Mouse (Mus musculus) intestine, embryonic 14.5 days (tissue): ENCODE measurements around the gene Tnik. TPM values are rescaled to one million over a fixed set of nuclear protein-coding genes. Genes with fewer than 3 reads are reported as not detected.

Experiments used
- ATAC-seq: fragments of 200-750 bp; cut with Nextera tagmentation; replicated peaks from 2 replicates; pipeline ENCODE4 v1.8.0; 2017; ENCODE audit warnings: low read depth, moderate number of reproducible peaks, moderate TSS enrichment, moderate library complexity; ENCODE audit not compliant: low FRiP score, low TSS enrichment
- DNase-seq: peaks from one replicate; pipeline ENCODE4 v3.0.0-alpha.2; 2018; ENCODE audit warnings: low spot score
- H3K27ac ChIP-seq: fragments of 300-500 bp; sonication (generic); 2 replicates; pipeline ENCODE4 v1.5.1; 2014; ENCODE audit warnings: low read depth, mild to moderate bottlenecking, control low read depth
- H3K27me3 ChIP-seq: fragments of 300-500 bp; sonication (generic); replicated peaks from 2 replicates; pipeline ENCODE4 v1.6.1; 2014; ENCODE audit warnings: low read length, control low read depth; ENCODE audit not compliant: control insufficient read depth, insufficient read depth
- H3K36me3 ChIP-seq: fragments of 300-500 bp; sonication (generic); 2 replicates; pipeline ENCODE4 v1.6.1; 2014; ENCODE audit warnings: low read length, control low read depth; ENCODE audit not compliant: control insufficient read depth, insufficient read depth
- H3K4me1 ChIP-seq: fragments of 300-500 bp; sonication (generic); replicated peaks from 2 replicates; pipeline ENCODE4 v1.6.1; 2014; ENCODE audit warnings: low read length, control low read depth, mixed read lengths; ENCODE audit not compliant: control insufficient read depth, insufficient read depth
- H3K4me2 ChIP-seq: fragments of 300-500 bp; sonication (generic); 2 replicates; pipeline ENCODE4 v1.6.1; 2014; ENCODE audit warnings: low read length
- H3K4me3 ChIP-seq: fragments of 300-500 bp; sonication (generic); 2 replicates; pipeline ENCODE4 v1.5.1; 2014; ENCODE audit warnings: low read depth, low read length, control low read depth, mixed read lengths
- H3K9ac ChIP-seq: fragments of 300-500 bp; sonication (generic); 2 replicates; pipeline ENCODE4 v1.6.1; 2014; ENCODE audit warnings: mild to moderate bottlenecking, low read length
- H3K9me3 ChIP-seq: fragments of 300-500 bp; sonication (generic); 2 replicates; pipeline ENCODE4 v1.6.1; 2016; ENCODE audit warnings: low read length, control low read depth; ENCODE audit not compliant: control insufficient read depth
- whole genome bisulfite sequencing: fragments of 180-500 bp; shearing (Covaris S2); extraction: QIAGEN DNeasy Blood & Tissue Kit; methylation state at CpG from one replicate; pipeline ENCODE4 v1.1.7; 2014; 5-methylcytosine and 5-hydroxymethylcytosine counted together
- polyA plus RNA-seq: library from polyadenylated mRNA; unstranded; fragments of >200 nt; fragmentation: Nextera tagmentation; extraction: Ambion mirVana; gene quantifications from 2 replicates; pipeline ENCODE4 v1.2.1, GENCODE M21; 2014

Tnik gene
- polyA plus RNA-seq, 1 experiment from 2014 or later = 16.1 TPM

DNA sequence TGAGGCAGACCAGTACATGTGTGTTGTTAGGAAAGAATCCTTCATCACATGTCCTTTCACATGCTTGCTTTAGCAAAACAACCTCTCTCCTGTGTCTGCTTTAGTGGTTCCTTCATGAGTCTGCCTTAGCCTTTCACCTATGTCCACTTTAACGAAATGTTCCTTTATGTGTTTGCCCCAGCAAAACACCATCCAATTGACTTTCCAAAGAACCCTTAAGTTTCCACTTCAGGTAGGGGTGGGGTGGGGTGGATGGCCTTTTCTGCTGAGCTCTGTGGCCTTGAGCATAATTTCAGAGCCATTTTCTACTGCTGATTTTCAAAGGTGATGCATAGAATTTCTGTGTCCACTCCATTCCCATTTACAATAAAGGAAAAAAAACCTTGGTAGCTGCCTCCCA is 106.3 kb downstream of the Tnik start:
- H3K36me3 ChIP-seq = no peaks in the 10 kb centered on the region
- H3K4me2 ChIP-seq = no peak overlapping the region
- ATAC-seq = no peak
- no peaks in the 10 kb centered on the region for H3K4me1 ChIP-seq
- H3K4me3 ChIP-seq = no peak overlapping the region
- no peak overlapping the region for H3K27ac ChIP-seq
- H3K9ac ChIP-seq = no peak overlapping the region
- no peak for DNase-seq
- 89% methylated on average over 1 of the region's 1 CpGs for WGBS
- H3K27me3 ChIP-seq = no peaks in the 10 kb centered on the region
- no peaks in the 10 kb centered on the region for H3K9me3 ChIP-seq

DNA sequence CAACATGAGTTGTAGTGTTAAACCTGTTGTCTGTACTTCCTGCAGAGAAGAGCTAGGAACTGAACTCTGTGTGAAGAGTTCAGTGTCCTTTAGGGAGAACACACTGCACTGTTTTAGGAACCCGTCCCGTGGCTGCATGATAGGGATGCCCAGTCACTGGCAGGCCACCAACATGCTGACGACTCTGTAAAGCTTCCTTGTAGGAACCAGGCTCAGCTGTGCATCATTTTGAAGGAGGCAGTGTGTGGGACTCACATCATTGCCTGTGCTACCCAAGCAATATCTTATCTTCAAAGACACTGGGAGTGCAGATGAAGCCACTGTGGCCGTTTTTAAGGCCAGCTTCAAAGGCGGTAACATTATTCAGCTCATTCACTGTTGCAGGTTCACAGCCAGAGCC is 106.7 kb downstream of the Tnik start:
- DNase-seq (no peak), ATAC-seq (no peak)
- Histone ChIP-seq H3K9me3 (no peaks in the 10 kb centered on the region), H3K27me3 (no peaks in the 10 kb centered on the region), H3K27ac (no peak overlapping the region), H3K9ac (no peak overlapping the region), H3K4me2 (no peak overlapping the region), H3K36me3 (no peaks in the 10 kb centered on the region), H3K4me1 (no peaks in the 10 kb centered on the region), H3K4me3 (no peak overlapping the region)
- 73% methylated on average over 5 of the region's 5 CpGs for WGBS

DNA sequence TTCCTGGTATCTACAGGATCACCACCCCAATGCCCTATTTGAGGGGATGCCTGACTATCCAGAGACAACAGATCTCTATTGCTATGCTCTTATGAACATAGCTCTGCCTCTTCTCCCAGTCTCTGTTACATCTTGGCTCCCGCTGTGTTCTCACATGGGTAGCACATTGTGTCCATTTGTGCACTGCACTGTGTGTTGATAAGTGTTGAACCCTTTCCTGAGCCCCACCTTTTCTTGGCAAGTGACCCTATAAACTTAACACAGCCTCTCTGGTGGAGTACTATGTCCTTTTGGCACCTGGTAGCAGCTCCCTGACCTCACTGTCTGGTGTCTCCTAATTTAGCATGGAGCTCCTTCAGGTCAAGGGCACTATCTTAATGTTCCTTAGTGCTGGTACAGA is 108.6 kb downstream of the Tnik start:
- H3K4me3 ChIP-seq = no peak overlapping the region
- H3K9me3 ChIP-seq = no peaks in the 10 kb centered on the region
- H3K27ac ChIP-seq = no peak overlapping the region
- no peaks in the 10 kb centered on the region for H3K36me3 ChIP-seq
- H3K4me1 ChIP-seq = no peaks in the 10 kb centered on the region
- no peaks in the 10 kb centered on the region for H3K27me3 ChIP-seq
- no peak overlapping the region for H3K9ac ChIP-seq
- H3K4me2 ChIP-seq = no peak overlapping the region
- DNase-seq = no peak
- no peak for ATAC-seq
- 93% methylated on average over 1 of the region's 1 CpGs for WGBS

DNA sequence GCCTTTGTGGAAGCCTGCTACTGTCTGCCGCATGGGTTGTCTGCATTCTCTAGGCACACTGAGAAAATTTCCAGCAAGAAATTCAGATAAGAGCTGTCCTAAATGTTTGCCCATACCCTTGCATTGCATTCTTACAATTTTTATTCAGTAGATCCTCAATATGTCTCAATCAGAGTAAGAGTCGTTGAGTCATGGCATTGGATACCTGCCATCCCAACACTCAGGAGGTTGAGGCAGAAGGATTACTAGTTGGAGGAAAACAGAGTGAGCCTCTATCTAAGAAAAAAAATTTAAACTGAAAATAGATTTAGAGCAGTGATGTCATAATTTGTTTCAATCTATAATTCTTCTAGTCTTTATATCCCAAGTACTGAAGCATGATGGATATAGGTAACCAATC is 109.4 kb downstream of the Tnik start:
- Histone ChIP-seq H3K9me3 (no peaks in the 10 kb centered on the region), H3K4me1 (no peaks in the 10 kb centered on the region), H3K27me3 (no peaks in the 10 kb centered on the region), H3K27ac (no peak overlapping the region), H3K4me2 (no peak overlapping the region), H3K9ac (no peak overlapping the region), H3K36me3 (no peaks in the 10 kb centered on the region), H3K4me3 (no peak overlapping the region)
- no peak for DNase-seq
- no peak for ATAC-seq
- WGBS = 95% methylated on average over 2 of the region's 2 CpGs

DNA sequence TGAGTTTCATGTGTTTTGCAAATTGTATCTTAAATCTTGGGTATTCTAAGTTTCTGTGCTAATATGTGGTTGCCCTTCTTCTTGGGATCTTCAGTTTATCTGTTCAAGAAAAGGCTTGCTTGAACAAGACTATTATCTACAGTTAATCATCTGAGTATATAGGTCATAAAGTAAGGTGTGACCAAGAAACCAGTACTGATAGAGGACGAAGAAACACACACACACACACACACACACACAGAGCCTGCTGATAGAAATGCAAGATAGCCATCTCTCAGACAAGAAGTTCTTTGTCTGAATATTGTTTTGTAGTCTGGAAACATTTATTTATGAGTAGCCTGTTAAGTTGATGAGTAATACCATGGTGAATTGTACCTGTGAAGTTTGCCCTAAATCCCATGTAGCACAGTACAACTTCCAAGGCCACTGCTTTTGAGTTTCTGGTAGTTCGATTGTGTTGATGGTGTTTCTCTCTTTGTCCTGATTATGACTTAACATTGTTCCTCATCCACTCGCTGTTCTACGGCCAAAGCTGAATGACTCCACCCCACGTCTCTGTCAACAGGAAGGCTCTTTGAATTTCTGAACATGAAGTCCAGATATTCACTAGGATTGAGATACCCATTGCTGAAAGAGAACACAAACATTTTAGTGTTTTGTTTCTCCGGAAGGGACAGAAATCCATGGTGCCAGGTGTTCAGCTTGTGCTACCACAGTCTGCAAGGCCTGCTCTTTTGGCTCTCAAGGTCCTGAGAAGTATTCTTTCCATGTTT is 111.9 kb downstream of the Tnik start:
- Histone ChIP-seq H3K36me3 (no peaks in the 10 kb centered on the region), H3K4me1 (no peaks in the 10 kb centered on the region), H3K9ac (no peak overlapping the region), H3K4me3 (no peak overlapping the region), H3K27ac (no peak overlapping the region), H3K4me2 (no peak overlapping the region), H3K27me3 (no peaks in the 10 kb centered on the region), H3K9me3 (no peaks in the 10 kb centered on the region)
- 79% methylated on average over 6 of the region's 6 CpGs for WGBS
- ATAC-seq = no peak
- DNase-seq = no peak

DNA sequence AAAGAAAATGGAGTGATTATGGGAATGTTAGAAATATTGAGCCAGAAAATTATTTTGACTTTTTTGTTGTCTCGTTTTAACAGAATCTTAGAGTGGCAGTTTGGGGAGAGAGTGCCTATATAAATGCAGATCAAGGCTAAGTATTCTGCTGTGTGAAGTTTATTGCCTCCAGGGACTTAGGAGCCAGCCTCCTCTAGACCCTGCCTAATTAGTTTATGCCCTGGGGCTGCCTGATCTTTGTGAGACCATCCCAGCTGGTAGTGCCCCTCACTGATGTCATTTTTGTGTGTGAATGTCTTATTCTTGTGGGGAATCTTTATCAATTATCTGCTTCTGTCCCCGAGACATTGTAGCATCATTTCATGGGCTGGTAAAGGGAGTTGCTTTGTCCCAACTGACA is 117.2 kb downstream of the Tnik start:
- no peaks in the 10 kb centered on the region for H3K36me3 ChIP-seq
- no peaks in the 10 kb centered on the region for H3K27me3 ChIP-seq
- no peak for DNase-seq
- 54% methylated on average over 2 of the region's 2 CpGs for WGBS
- no peaks in the 10 kb centered on the region for H3K9me3 ChIP-seq
- H3K27ac ChIP-seq = no peak overlapping the region
- no peak for ATAC-seq
- no peak overlapping the region for H3K4me2 ChIP-seq
- H3K9ac ChIP-seq = no peak overlapping the region
- H3K4me3 ChIP-seq = no peak overlapping the region
- no peaks in the 10 kb centered on the region for H3K4me1 ChIP-seq

DNA sequence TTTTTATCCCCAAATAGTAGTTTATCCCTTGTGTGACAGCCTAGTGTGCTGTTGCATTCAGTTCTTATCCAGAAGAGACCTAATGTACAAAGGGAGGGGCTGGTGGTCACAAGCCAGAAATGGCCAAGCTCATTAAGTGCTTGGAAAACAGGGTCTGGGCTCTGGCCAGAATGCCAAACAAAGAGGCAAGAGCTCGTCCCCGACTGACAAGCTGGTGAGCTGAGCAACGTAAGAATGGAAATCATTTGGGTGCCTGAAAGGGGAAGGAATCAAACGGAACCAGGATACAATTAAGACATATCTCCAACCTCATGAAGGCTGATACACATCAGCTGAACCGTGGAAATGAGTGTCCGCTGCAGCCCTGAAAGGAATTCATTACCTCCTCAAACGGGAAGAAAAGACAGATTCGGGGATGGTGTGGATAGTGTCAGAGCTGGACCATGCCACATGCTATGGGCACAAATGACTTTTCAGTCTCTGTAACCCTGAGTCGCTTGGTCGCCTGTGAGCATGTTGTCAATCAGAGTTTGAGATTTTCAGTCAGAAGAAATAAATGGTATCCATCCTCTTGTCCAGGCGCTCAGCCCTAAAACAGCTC is 120.6 kb downstream of the Tnik start:
- no peak for DNase-seq
- ATAC-seq = no peak

DNA sequence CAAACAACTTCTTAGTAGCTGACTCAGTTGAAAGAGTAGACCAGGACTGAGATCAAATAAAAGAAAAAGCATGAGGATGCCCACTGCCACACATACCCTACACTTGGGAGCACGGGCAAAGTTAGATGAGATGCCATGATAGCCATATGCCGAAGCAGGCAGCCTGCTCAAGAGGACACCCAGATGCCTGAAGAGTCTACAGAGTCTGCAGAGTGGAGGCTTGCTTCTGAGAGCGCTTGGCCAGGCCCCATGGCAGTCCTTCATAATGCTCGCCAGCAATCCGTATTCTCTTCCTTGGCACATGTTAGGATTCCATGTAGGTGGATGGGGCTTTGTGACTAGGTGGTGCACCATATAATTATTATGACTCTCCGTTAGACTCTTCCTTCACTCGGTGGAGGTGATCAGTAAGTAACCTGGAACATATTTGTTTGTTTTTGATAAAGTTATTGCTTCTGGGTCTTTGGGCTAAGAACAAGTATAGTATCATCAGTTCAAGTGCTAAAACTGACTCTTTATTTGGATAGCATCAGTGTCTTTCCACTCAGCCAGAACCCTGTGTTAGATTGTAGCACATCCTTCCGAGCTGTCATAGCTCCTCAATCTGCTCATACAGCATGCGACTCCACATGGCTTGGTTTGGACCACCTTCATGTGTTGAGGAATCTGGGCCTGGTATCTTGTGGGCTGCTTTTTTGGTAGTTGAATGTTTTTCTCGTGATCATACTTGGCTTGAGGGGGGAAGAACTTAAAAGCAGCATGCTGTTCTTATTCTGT is 122.4 kb downstream of the Tnik start:
- Histone ChIP-seq H3K4me2 (no peak overlapping the region), H3K27me3 (no peaks in the 10 kb centered on the region), H3K9ac (no peak overlapping the region), H3K4me3 (no peak overlapping the region), H3K9me3 (no peaks in the 10 kb centered on the region), H3K27ac (no peak overlapping the region), H3K36me3 (no peaks in the 10 kb centered on the region), H3K4me1 (no peaks in the 10 kb centered on the region)
- WGBS = 93% methylated on average over 10 of the region's 10 CpGs
- ATAC-seq (no peak), DNase-seq (no peak)

More for the DNA sequence above, 120.6 kb downstream of the Tnik start:
- Histone ChIP-seq H3K36me3 (no peaks in the 10 kb centered on the region), H3K27me3 (no peaks in the 10 kb centered on the region), H3K4me3 (no peak overlapping the region), H3K9me3 (no peaks in the 10 kb centered on the region), H3K9ac (no peak overlapping the region), H3K4me2 (no peak overlapping the region), H3K4me1 (no peaks in the 10 kb centered on the region), H3K27ac (no peak overlapping the region)
- 72% methylated on average over 11 of the region's 11 CpGs for WGBS
